ENCODE assay signal across 22 mouse cellular contexts in genomic region chr5:93263396-93264075, GRCm38 (mm10). TPM values are rescaled to one million over a fixed set of nuclear protein-coding genes. Genes with fewer than 3 reads are reported as not detected.
DNase-seq lines count a peak whose midpoint lies in the region; TF ChIP-seq lines count a peak whose summit lies in the region.
"Had no signal": no experiment of that assay in that cellular context is flagged by ENCODE, and none has a peak within 500 bp of the region (broad histone marks: within the 10 kb centered on the region; RNA-seq: fewer than 3 reads in every experiment).

No protein-coding gene starts in this region.

- 73% methylated on average over 6 of the region's 6 CpGs for WGBS in small intestine, adult 2 months

- peak; percentile 18 for DNase-seq in adrenal gland, adult 2 months
- no peak for DNase-seq in adrenal gland, adult 8-10 months
- peak; percentile 23 for DNase-seq in A20 (ENCODE audit: low read depth, low spot score)
- DNase-seq in T-cell, adult 2 months (ENCODE audit: low spot score), result peak; percentile 52
- no peak for DNase-seq in frontal cortex, postnatal 10 days (ENCODE audit: low spot score in 2 of 2)
- DNase-seq in kidney, postnatal 36 days, result no peak
- DNase-seq in urinary bladder, postnatal 10 days (ENCODE audit: low spot score), result no peak
- DNase-seq: adrenal gland, postnatal 36 days; cerebellum, adult 18-20 months; cerebellum, postnatal 36 days; gastrocnemius, adult 2 months; kidney, adult 18-20 months; left cerebral cortex, postnatal 4 days; liver; spleen, adult 18-20 months had no signal

- H3K36me3 ChIP-seq in small intestine, adult 2 months (ENCODE audit: control insufficient read depth, insufficient read depth, low read length), result no peaks in the 10 kb centered on the region
- H3K36me3 ChIP-seq: midbrain, embryonic 12.5 days; neural tube, embryonic 13.5 days had no signal

- peaks cover 8% of the 10 kb centered on the region for H3K4me1 ChIP-seq in small intestine, adult 2 months (ENCODE audit: control insufficient read depth, insufficient read depth, insufficient read length, low read length)

- H3K27ac ChIP-seq in small intestine, adult 2 months (ENCODE audit: insufficient read depth, low read depth, low read length), result 0 out of 2 replicates have a peak overlapping the region, but pooled peaks have one; percentile 9
- H3K27ac ChIP-seq: gastrocnemius, adult 2 months; hindbrain, postnatal 0 days; kidney, postnatal 0 days; left cerebral cortex, adult 2 months; midbrain, embryonic 12.5 days; neural tube, embryonic 13.5 days; stomach, postnatal 0 days had no signal

- H3K4me3 ChIP-seq in small intestine, adult 2 months (ENCODE audit: low read depth, low read length), result no peak overlapping the region
- H3K4me3 ChIP-seq: gastrocnemius, adult 2 months; left cerebral cortex, adult 2 months; midbrain, embryonic 12.5 days; neural tube, embryonic 13.5 days had no signal

- H3K27me3 ChIP-seq in small intestine, adult 2 months (ENCODE audit: control insufficient read depth, insufficient read depth, low read length), result no peaks in the 10 kb centered on the region
- H3K27me3 ChIP-seq: midbrain, embryonic 12.5 days; neural tube, embryonic 13.5 days had no signal

- TF ChIP-seq CTCF in small intestine, adult 2 months (IDR thresholded peaks at IDR 0.05; ENCODE audit: extremely low read depth, insufficient read length, insufficient replicate concordance, low read depth, low read length), result no peak

- TF ChIP-seq POLR2A in small intestine, adult 2 months (IDR thresholded peaks at IDR 0.05; ENCODE audit: low read depth, low read length), result no peak

RNA-seq across cellular contexts. Expression of gene Ccng2, which starts 3.5 kb away (rescaled TPM):
- 10 to 100 TPM; 19.0 to 30.9 TPM for total RNA-seq in adrenal gland, adult 2 months (2021)
- polyA plus RNA-seq in adrenal gland, adult 2 months (2012; rRNA removed), result 56.3 and 92.5 TPM in 2 replicates
- 10 to 100 TPM; 20.2 to 23.5 (median 21.2) TPM for total RNA-seq in adrenal gland, adult 8-10 months (2022)
- polyA plus RNA-seq in small intestine, adult 2 months (2012; rRNA removed), result 13.6 and 149 TPM in 2 replicates

RNA-seq across cellular contexts. Expression of gene 2010109A12Rik, which starts 57.2 kb away (rescaled TPM):
- 1 to 10 TPM in 1 of 2 experiments, under 1 TPM in 1; 0.73 to 1.6 TPM for total RNA-seq in adrenal gland, adult 2 months (2021)
- not detected in 2 replicates for polyA plus RNA-seq in adrenal gland, adult 2 months (2012; rRNA removed)
- 1 to 10 TPM in 1 of 4 experiments, under 1 TPM in 3; 0.65 to 1.3 (median 0.81) TPM for total RNA-seq in adrenal gland, adult 8-10 months (2022)
- not detected in 2 replicates for polyA plus RNA-seq in small intestine, adult 2 months (2012; rRNA removed)
- total RNA-seq: hindbrain, postnatal 0 days had no signal

RNA-seq across cellular contexts. Expression of gene Ccni, which starts 57.2 kb away (rescaled TPM):
- total RNA-seq in adrenal gland, adult 2 months (2021), result 100 to 1,000 TPM; 220 to 233 TPM
- 169 and 270 TPM in 2 replicates for polyA plus RNA-seq in adrenal gland, adult 2 months (2012; rRNA removed)
- total RNA-seq in adrenal gland, adult 8-10 months (2022), result 100 to 1,000 TPM; 148 to 209 (median 180) TPM
- 36.8 and 117 TPM in 2 replicates for polyA plus RNA-seq in small intestine, adult 2 months (2012; rRNA removed)

Comparison
In these comparisons a context has a peak if more than half of its experiments do, and no peak if none do; other contexts are left out.
1. DNase-seq: peak in adrenal gland, adult 2 months (single experiment), A20 (single experiment) and T-cell, adult 2 months (single experiment); none in adrenal gland, adult 8-10 months (single experiment), frontal cortex, postnatal 10 days (0 of 2), kidney, postnatal 36 days (0 of 2) and urinary bladder, postnatal 10 days (single experiment).